Mouse (Mus musculus) liver, postnatal 0 days (tissue): ENCODE data around the gene Spi1.

Source experiments
- CTCF ChIP-seq: sonication (generic); IDR thresholded peaks from 2 replicates; pipeline ENCODE4 v1.5.1; 2016; ENCODE audit warnings: antibody characterized with exemption, low read depth
- EP300 ChIP-seq: IDR thresholded peaks from 2 replicates; pipeline ENCODE4 v1.6.1; 2016; ENCODE audit warnings: antibody characterized with exemption, low read depth, mild to moderate bottlenecking

DNA sequence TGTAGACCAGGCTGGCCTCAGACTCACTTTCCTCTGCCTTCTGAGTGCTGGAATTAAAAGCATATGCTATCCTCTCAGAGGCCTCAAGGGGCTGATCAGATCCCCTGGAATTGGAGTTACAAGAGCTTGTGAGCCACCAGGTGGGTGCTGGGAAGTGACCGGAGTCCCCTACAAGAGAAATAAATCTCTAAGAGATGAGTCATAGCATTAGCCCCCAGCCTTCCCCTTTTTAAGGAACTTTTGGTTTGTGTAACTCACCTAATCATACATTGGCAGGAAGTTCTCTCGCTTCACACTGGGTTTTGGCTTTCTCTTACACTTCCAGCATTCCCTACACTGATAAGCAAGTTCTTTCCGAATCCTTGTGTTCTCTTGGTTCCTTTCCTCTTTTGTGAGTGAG is 49.8 kb downstream of the Spi1 start:
- TF ChIP-seq CTCF, result no peak
- TF ChIP-seq EP300, result no peak
